Mouse (Mus musculus) intestine, postnatal 0 days (tissue): Measurements from ENCODE around the gene Neu3. TPM values are rescaled to one million over a fixed set of nuclear protein-coding genes. Genes with fewer than 3 reads are reported as not detected.

Experiments used
- ATAC-seq: fragments of 200-750 bp; cut with Nextera tagmentation; 2 replicates; pipeline ENCODE4 v1.8.0; 2017; ENCODE audit warnings: mild to moderate bottlenecking, moderate TSS enrichment, moderate library complexity
- H3K27ac ChIP-seq: fragments of 300-500 bp; sonication (generic); 2 replicates; pipeline ENCODE4 v1.5.1; 2014; ENCODE audit warnings: mild to moderate bottlenecking, low read depth, low read length, moderate library complexity
- H3K27me3 ChIP-seq: fragments of 300-500 bp; sonication (generic); replicated peaks from 2 replicates; pipeline ENCODE4 v1.6.1; 2014; ENCODE audit warnings: low read length, mixed read lengths; ENCODE audit not compliant: control insufficient read depth, insufficient read depth
- H3K36me3 ChIP-seq: fragments of 300-500 bp; sonication (generic); 2 replicates; pipeline ENCODE4 v1.6.1; 2014; ENCODE audit warnings: mild to moderate bottlenecking, moderate library complexity; ENCODE audit not compliant: control insufficient read depth, insufficient read depth
- H3K4me1 ChIP-seq: fragments of 300-500 bp; sonication (generic); replicated peaks from 2 replicates; pipeline ENCODE4 v1.6.1; 2014; ENCODE audit warnings: antibody characterized with exemption, low read length, mixed read lengths; ENCODE audit not compliant: control insufficient read depth, insufficient read depth
- H3K4me2 ChIP-seq: fragments of 300-500 bp; sonication (generic); replicated peaks from 2 replicates; pipeline ENCODE4 v1.6.1; 2014; ENCODE audit warnings: low read depth, mild to moderate bottlenecking, moderate library complexity
- H3K4me3 ChIP-seq: fragments of 300-500 bp; sonication (generic); 2 replicates; pipeline ENCODE4 v1.5.1; 2014; ENCODE audit warnings: low read depth, low read length
- H3K9ac ChIP-seq: fragments of 300-500 bp; sonication (generic); 2 replicates; pipeline ENCODE4 v1.6.1; 2014; ENCODE audit warnings: mild to moderate bottlenecking, low read depth, low read length
- H3K9me3 ChIP-seq: fragments of 300-500 bp; sonication (generic); 2 replicates; pipeline ENCODE4 v1.6.1; 2016; ENCODE audit warnings: mixed run types; ENCODE audit not compliant: control insufficient read depth
- CTCF ChIP-seq: sonication (generic); IDR thresholded peaks from 2 replicates; pipeline ENCODE4 v1.5.1; 2016; ENCODE audit warnings: low read depth, mild to moderate bottlenecking, control low read depth, antibody characterized with exemption, moderate library complexity
- WGBS: fragments of 180-500 bp; shearing (Covaris S2); extraction: QIAGEN DNeasy Blood & Tissue Kit; methylation state at CpG from one replicate; pipeline ENCODE4 v1.1.7; 2014; 5-methylcytosine and 5-hydroxymethylcytosine counted together
- polyA plus RNA-seq: library from polyadenylated mRNA; unstranded; fragments of >200 nt; fragmentation: Nextera tagmentation; extraction: Ambion mirVana; gene quantifications from 2 replicates; pipeline ENCODE4 v1.2.1, GENCODE M21; 2015

The Neu3 gene
- polyA plus RNA-seq, 1 experiment from 2014 or later: 2.5 TPM

DNA sequence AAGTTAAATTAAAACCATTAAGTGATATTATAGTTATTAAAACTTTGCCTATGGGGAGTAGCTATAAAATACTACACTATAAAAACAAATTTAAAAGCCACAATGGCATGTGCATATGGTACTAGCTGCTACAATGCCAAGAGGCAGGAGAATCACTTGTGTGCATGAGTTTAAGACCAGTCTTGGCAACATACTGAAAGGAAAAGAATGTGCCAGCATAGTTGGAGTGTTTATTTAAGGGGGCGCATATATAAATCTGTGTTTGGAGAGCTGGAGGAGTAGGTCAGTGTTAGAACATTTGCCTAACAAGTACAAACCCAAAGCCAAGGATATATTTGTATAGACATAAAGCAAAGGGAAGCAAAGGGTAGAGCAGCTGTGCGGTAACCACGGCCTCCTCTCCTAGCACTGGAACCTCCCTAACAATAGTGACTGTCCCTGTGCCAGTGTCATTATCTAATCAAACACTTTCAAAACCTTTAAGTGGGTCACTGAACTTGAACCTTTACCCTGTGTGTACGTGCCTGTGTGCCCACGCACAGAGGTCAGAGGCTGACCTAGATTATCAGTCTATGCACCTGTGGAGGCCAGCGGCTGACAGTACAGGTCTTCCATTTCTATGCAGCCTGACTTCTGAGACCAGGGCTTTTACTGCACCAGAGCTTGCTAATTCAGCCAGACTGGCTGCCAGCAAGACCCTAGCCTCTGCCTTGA lies 9.3 kb upstream of the Neu3 start:
- Histone ChIP-seq H3K27ac (peak overlapping the region; percentile 71), H3K4me3 (no peak overlapping the region), H3K9me3 (no peaks in the 10 kb centered on the region), H3K27me3 (no peaks in the 10 kb centered on the region), H3K36me3 (peaks cover 22% of the 10 kb centered on the region; the same call in 1 of the 2 replicates), H3K4me2 (no peak overlapping the region), H3K9ac (no peak overlapping the region), H3K4me1 (no peaks in the 10 kb centered on the region)
- peak; percentile 82 for ATAC-seq
- WGBS: 42% methylated on average over 6 of the region's 6 CpGs
- TF ChIP-seq CTCF: no peak

DNA sequence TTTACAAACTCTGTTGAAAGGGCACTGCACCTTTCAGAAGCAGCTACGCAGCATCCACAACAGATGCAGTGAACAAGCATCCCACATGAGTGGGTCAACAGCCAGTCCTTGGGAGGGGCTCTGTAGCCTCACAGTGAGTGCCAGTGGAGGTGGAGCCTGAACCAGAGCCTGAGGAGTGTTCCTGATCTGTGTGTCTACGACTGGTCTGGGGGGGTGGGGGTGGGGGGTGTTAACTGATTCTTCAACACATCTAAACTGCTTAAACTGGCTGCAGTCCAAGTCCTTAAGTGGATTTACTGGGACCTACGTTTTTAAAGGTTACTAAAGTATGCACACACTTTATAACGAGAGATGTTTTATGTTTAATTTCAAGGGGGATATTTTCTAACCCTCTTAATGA lies 8.6 kb upstream of the Neu3 start:
- H3K27ac ChIP-seq: no peak overlapping the region
- no peak for ATAC-seq
- H3K36me3 ChIP-seq: peaks cover 17% of the 10 kb centered on the region; the same call in 1 of the 2 replicates

DNA sequence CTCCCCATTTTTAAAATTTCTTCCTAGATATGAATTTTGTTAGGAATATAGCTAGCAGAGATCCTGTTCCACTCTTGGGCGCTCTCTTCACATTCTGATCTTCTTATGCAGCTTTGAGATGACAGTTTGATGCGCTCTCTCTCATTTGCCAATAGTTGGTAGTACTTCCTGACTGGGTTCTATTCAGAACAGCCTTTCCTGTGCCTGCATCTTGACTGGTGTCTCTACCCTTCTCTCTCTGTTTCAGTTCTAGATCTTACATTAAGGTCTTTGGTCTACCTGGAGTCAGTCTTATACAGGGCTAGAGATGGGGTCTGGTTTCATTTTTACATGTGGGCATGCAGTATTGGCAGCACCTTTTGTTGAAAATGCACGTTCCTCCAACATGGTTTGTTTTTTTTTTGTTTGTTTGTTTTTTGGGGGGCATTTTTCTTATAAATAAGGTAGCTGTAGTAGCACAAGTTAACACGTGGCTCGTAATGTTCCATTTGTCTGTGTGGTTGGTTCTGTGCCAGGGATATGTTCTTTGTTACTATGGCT lies 6.2 kb upstream of the Neu3 start:
- 83% methylated on average over 5 of the region's 5 CpGs for WGBS
- Histone ChIP-seq H3K27me3 (no peaks in the 10 kb centered on the region), H3K27ac (no peak overlapping the region), H3K9me3 (no peaks in the 10 kb centered on the region), H3K4me3 (no peak overlapping the region), H3K36me3 (peaks cover 13% of the 10 kb centered on the region; the same call in 1 of the 2 replicates), H3K4me1 (no peaks in the 10 kb centered on the region), H3K9ac (no peak overlapping the region), H3K4me2 (no peak overlapping the region)
- TF ChIP-seq CTCF: no peak
- ATAC-seq: no peak

More for the DNA sequence above, 8.6 kb upstream of the Neu3 start:
- TF ChIP-seq CTCF: no peak
- H3K4me2 ChIP-seq: no peak overlapping the region
- 48% methylated on average over 4 of the region's 4 CpGs for WGBS
- no peaks in the 10 kb centered on the region for H3K9me3 ChIP-seq
- H3K9ac ChIP-seq: no peak overlapping the region
- H3K27me3 ChIP-seq: no peaks in the 10 kb centered on the region
- no peak overlapping the region for H3K4me3 ChIP-seq
- no peaks in the 10 kb centered on the region for H3K4me1 ChIP-seq

DNA sequence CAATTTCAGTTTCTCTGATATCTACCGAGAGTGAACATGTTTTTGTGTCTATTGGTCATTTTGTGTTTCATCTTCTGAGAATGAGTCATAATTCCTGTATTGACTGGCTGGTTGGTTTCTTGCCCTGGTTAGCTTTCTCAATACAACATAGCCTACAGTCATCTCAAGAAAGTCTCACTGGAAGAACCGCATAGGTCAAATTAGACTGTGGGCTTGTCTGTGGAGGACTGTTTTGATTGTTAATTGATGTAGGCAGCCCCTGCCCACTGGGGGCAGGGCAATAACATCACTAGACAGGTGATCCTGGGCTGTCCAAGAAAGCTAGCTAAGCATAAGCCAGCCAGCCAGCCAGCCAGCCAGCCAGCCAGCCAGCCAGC lies 5.6 kb upstream of the Neu3 start:
- WGBS: 70% methylated on average over 2 of the region's 2 CpGs
- Histone ChIP-seq H3K27me3 (no peaks in the 10 kb centered on the region), H3K9me3 (no peaks in the 10 kb centered on the region), H3K36me3 (peaks cover 10% of the 10 kb centered on the region; the same call in 1 of the 2 replicates), H3K27ac (no peak overlapping the region), H3K4me2 (no peak overlapping the region), H3K9ac (no peak overlapping the region), H3K4me3 (no peak overlapping the region), H3K4me1 (no peaks in the 10 kb centered on the region)
- ATAC-seq: no peak
- no peak for TF ChIP-seq CTCF

DNA sequence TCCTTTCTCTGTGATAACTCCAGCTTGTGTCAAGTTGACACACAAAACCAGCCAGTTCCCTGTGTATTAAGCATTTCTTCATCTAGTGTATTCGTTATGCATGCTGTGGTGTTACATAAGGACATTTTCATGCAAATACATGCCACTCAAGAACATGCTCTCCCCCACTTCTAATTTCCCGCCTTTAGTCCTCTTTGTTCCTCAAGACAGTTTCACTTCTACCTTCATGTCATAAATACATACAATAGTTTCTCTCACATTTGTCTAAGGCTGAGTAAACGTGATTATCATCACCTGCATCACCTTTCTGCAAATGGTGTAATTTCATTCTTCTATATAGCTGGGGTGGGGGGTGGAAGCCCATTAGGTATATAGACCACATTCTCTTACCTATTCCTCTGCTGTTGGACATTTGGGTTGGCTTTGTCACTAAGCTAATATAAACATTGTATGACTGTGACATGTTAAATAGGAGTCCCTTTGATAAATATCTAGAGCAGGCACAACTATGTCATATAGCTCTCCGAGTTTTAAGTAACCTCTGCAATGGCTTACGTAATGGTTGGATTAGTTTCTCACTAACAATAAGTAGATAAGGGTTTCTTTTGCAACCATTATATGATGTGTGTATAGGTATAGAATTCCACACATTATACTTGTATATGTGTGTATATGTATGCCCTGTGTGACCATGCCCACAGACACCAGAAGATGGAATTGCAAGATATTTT lies 5.1 kb upstream of the Neu3 start:
- no peak overlapping the region for H3K9ac ChIP-seq
- no peaks in the 10 kb centered on the region for H3K4me1 ChIP-seq
- peaks cover 5% of the 10 kb centered on the region; the same call in 1 of the 2 replicates for H3K36me3 ChIP-seq
- WGBS: 55% methylated on average over 5 of the region's 5 CpGs
- no peak for ATAC-seq
- no peak overlapping the region for H3K27ac ChIP-seq
- H3K4me3 ChIP-seq: no peak overlapping the region
- no peaks in the 10 kb centered on the region for H3K27me3 ChIP-seq
- no peaks in the 10 kb centered on the region for H3K9me3 ChIP-seq
- H3K4me2 ChIP-seq: no peak overlapping the region
- no peak for TF ChIP-seq CTCF

DNA sequence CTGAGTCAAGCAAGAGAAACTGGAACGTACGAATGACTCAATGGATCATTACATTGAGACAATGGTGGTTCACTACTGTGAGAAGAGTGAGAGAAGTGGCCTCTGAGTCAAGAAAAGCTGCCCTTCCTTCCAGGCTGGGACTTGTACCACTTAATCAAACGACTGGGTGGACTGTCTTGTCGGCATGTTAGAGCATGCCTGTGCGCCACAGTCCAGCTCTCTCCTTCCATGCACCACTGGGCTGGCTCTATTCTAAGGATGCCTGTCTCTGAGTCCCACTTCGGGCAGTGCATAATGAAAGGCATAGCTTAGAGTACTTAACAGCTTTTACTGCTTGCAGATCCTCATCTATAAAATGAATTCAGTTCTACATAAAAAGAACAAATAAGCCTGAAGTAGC lies 2.1 kb downstream of the Neu3 start:
- TF ChIP-seq CTCF: no peak
- 0 out of 2 replicates have a peak overlapping the region, but pooled peaks have one; percentile 70 for H3K27ac ChIP-seq
- 53% methylated on average over 6 of the region's 6 CpGs for whole genome bisulfite sequencing

More for the DNA sequence above, 2.1 kb downstream of the Neu3 start:
- Histone ChIP-seq H3K4me3 (no peak overlapping the region), H3K9ac (no peak overlapping the region), H3K4me1 (0 out of 2 replicates have a peak, but pooled peaks cover 4% of the 10 kb centered on the region), H3K4me2 (peak overlapping the region; percentile 71), H3K36me3 (no peaks in the 10 kb centered on the region), H3K27me3 (no peaks in the 10 kb centered on the region), H3K9me3 (no peaks in the 10 kb centered on the region)
- no peak for ATAC-seq
